Mouse (Mus musculus) limb, embryonic 14.5 days (tissue): ENCODE measurements around the gene Qdpr. TPM values are rescaled to one million over a fixed set of nuclear protein-coding genes. Genes with fewer than 3 reads are reported as not detected.

Experiments
- ATAC-seq: fragments of 200-750 bp; cut with Nextera tagmentation; 2 replicates; pipeline ENCODE4 v1.8.0; 2017; ENCODE audit warnings: low read depth, moderate number of reproducible peaks, moderate TSS enrichment; ENCODE audit not compliant: low FRiP score
- DNase-seq: peaks from one replicate; pipeline ENCODE4 v3.0.0-alpha.2; 2015; ENCODE audit warnings: low spot score
- H3K27ac ChIP-seq: fragments of 300-500 bp; sonication (generic); replicated peaks from 2 replicates; pipeline ENCODE4 v1.5.1; 2014; ENCODE audit warnings: low read depth, mild to moderate bottlenecking, low read length, moderate library complexity, mixed read lengths
- H3K27me3 ChIP-seq: fragments of 300-500 bp; sonication (generic); 2 replicates; pipeline ENCODE4 v1.6.1; 2014; ENCODE audit warnings: low read length, mixed read lengths; ENCODE audit not compliant: control insufficient read depth, insufficient read depth
- H3K36me3 ChIP-seq: fragments of 300-500 bp; sonication (generic); 2 replicates; pipeline ENCODE4 v1.6.1; 2014; ENCODE audit warnings: mild to moderate bottlenecking, low read length, moderate library complexity, mixed read lengths; ENCODE audit not compliant: control insufficient read depth, insufficient read depth
- H3K4me1 ChIP-seq: fragments of 300-500 bp; sonication (generic); 2 replicates; pipeline ENCODE4 v1.6.1; 2014; ENCODE audit warnings: antibody characterized with exemption, low read length, mixed read lengths; ENCODE audit not compliant: control insufficient read depth, insufficient read depth
- H3K4me2 ChIP-seq: fragments of 300-500 bp; sonication (generic); replicated peaks from 2 replicates; pipeline ENCODE4 v1.6.1; 2014; ENCODE audit warnings: low read depth, mild to moderate bottlenecking, low read length, moderate library complexity; ENCODE audit not compliant: severe bottlenecking
- H3K4me3 ChIP-seq: fragments of 300-500 bp; sonication (generic); replicated peaks from 2 replicates; pipeline ENCODE4 v1.5.1; 2014; ENCODE audit warnings: low read length
- H3K9ac ChIP-seq: fragments of 300-500 bp; sonication (generic); 2 replicates; pipeline ENCODE4 v1.6.1; 2014; ENCODE audit warnings: mild to moderate bottlenecking, low read depth, low read length, moderate library complexity; ENCODE audit not compliant: severe bottlenecking
- H3K9me3 ChIP-seq: fragments of 300-500 bp; sonication (generic); 2 replicates; pipeline ENCODE4 v1.6.1; 2016; ENCODE audit warnings: low read length; ENCODE audit not compliant: control insufficient read depth
- POLR2A ChIP-seq: fragments of 200-500 bp; IDR thresholded peaks from 2 replicates; pipeline ENCODE4 v1.8.0; 2012; ENCODE audit warnings: inconsistent platforms, mild to moderate bottlenecking, moderate library complexity, borderline replicate concordance; ENCODE audit not compliant: insufficient read depth, insufficient read length; ENCODE audit errors: extremely low read depth
- WGBS: fragments of 180-500 bp; shearing (Covaris S2); extraction: QIAGEN DNeasy Blood & Tissue Kit; methylation state at CpG from one replicate; pipeline ENCODE4 v1.1.7; 2014; 5-methylcytosine and 5-hydroxymethylcytosine counted together
- polyA plus RNA-seq, 2 experiments: library from polyadenylated mRNA; depleted of rRNA in 1 of 2; stranded (reverse) in 1 of 2; unstranded in 1 of 2; fragments of >200 nt; fragmentation: Nextera tagmentation in 1 of 2; extraction: Ambion mirVana in 1 of 2; gene quantifications; 2 replicates each; pipeline versions ENCODE4 v1.2.1 to v1.2.3; 2012 to 2014

Qdpr gene
- polyA plus RNA-seq, 2 experiments: 64.5 to 96.1 TPM

DNA sequence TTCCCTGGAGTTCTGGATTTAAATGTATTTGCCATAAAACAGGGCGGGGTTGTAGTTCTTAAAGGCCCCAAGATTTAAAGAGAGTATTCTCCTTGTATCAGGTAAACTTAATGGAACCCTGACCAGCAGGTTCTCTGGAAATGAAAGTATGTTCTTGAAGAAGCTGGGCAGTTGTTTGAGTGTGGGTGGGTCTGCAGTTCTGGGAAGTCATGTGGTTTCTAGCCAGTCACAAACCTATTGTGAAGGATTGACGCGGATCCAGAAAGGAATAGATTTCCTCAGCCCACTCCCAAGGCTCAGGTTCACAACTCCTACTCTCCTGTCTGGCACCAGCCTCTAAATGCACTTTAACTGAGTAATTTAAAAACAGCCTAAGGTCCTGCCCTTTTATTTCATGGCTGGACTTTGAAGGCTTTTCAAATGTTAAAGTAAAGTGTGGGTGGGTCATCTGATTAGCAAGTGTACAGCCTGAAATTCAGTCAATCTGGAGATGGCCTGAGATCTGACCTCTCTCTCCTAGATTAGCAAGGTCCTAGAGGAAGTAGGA is 45.5 kb upstream of the Qdpr start:
- H3K9ac ChIP-seq: no peak overlapping the region
- no peak for TF ChIP-seq POLR2A
- H3K36me3 ChIP-seq: peaks cover 41% of the 10 kb centered on the region
- H3K27ac ChIP-seq: no peak overlapping the region
- H3K27me3 ChIP-seq: no peaks in the 10 kb centered on the region
- DNase-seq: no peak
- peaks cover 11% of the 10 kb centered on the region for H3K4me1 ChIP-seq
- H3K4me3 ChIP-seq: no peak overlapping the region
- no peaks in the 10 kb centered on the region for H3K9me3 ChIP-seq
- H3K4me2 ChIP-seq: no peak overlapping the region
- ATAC-seq: no peak
- 87% methylated on average over 3 of the region's 3 CpGs for WGBS

GRCm38 (mm10) chr5:45494093-45494755 is 44.2 kb upstream of the Qdpr start:
- no peaks in the 10 kb centered on the region for H3K9me3 ChIP-seq
- H3K27ac ChIP-seq: no peak overlapping the region
- peaks cover 30% of the 10 kb centered on the region for H3K36me3 ChIP-seq
- ATAC-seq: no peak
- no peak for DNase-seq
- H3K27me3 ChIP-seq: no peaks in the 10 kb centered on the region
- H3K4me2 ChIP-seq: peak overlapping the region; percentile 63
- WGBS: 50% methylated on average over 9 of the region's 9 CpGs
- H3K9ac ChIP-seq: peak overlapping the region; percentile 84
- H3K4me3 ChIP-seq: peak overlapping the region; percentile 77
- TF ChIP-seq POLR2A: no peak
- H3K4me1 ChIP-seq: peaks cover 11% of the 10 kb centered on the region

DNA sequence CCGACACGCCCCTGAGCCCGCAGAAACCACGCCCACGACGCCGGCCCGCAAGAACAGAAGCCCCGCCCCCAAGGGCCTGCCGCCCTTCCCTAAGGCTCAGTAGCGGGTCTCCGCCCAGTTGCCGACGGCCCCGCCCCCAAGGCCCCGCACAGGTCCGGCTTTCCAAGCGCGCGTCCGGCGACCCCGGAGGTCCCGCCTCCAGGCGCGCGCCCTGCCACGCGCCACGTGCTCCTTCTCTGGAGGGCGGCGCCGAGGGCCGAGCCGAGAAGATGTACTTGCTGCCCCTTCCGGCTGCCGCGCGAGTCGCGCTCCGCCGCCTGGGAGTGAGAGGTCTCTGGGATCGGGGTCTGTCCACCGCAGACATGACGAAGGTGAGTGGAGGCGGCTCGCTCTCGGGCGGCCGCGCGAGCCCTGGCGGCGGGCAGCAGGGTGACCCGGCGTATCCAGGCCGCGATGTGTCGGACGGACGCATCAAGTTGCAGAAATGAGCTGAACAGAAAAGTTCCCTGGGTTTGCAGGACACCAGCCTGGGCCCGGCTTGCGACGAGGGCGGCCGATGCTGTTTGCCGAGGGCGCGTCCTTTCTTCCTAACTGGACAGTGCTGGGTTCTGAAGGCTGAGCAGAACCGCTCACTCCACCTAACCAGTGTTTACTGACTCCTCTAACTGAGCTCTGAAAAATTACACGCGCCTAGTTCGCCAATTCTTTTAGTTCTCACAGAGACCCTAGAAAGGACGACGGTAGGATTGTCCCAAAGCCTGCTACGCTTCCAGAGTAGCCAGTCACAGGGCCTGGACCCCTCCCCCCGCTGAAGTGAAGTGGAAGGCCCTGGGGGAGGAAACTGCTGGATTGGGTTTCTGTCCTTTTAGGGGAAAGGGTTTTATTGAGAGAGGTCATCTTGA is 43.4 kb upstream of the Qdpr start, which contains the start of gene Lap3:
Gene Lap3 (plus strand): TSS at position 184 of the 902 bp plus-strand sequence.
- peak within 1 kb of the TSS; percentile 63 for H3K4me2 ChIP-seq
- DNase-seq (peak; percentile 94), ATAC-seq (peak; percentile 92)
- peaks cover 22% of the 10 kb centered on the region for H3K36me3 ChIP-seq
- H3K9me3 ChIP-seq: no peaks in the 10 kb centered on the region
- peak; percentile 80; the same call in 1 of the 2 replicates for TF ChIP-seq POLR2A
- H3K4me1 ChIP-seq: peaks cover 11% of the 10 kb centered on the region
- H3K27me3 ChIP-seq: no peaks in the 10 kb centered on the region
- WGBS: under 1% methylated on average over 77 of the region's 78 CpGs
- peak within 1 kb of the TSS; percentile 84 for H3K9ac ChIP-seq
- peak within 1 kb of the TSS; percentile 3; the same call in 1 of the 2 replicates for H3K27ac ChIP-seq
- H3K4me3 ChIP-seq: peak within 1 kb of the TSS; percentile 77

- H3K27me3 ChIP-seq: no peaks in the 10 kb centered on the region
Observed at GRCm38 (mm10) chr5:45491776-45492175, 41.7 kb upstream of the Qdpr start.

GRCm38 (mm10) chr5:45483654-45484053 is 33.6 kb upstream of the Qdpr start:
- no peaks in the 10 kb centered on the region for H3K36me3 ChIP-seq
- no peak overlapping the region for H3K9ac ChIP-seq
- ATAC-seq (no peak), DNase-seq (peak; percentile 33)
- no peak overlapping the region for H3K4me2 ChIP-seq
- H3K4me3 ChIP-seq: no peak overlapping the region
- no peak overlapping the region for H3K27ac ChIP-seq
- no peaks in the 10 kb centered on the region for H3K9me3 ChIP-seq
- TF ChIP-seq POLR2A: no peak
- H3K4me1 ChIP-seq: no peaks in the 10 kb centered on the region
- no peaks in the 10 kb centered on the region for H3K27me3 ChIP-seq
- WGBS: 82% methylated on average over 1 of the region's 1 CpGs

More at GRCm38 (mm10) chr5:45491776-45492175, 41.7 kb upstream of the Qdpr start:
- ATAC-seq (no peak), DNase-seq (no peak)
- Histone ChIP-seq H3K4me1 (peaks cover 11% of the 10 kb centered on the region), H3K4me2 (no peak overlapping the region), H3K9me3 (no peaks in the 10 kb centered on the region), H3K36me3 (peaks cover 9% of the 10 kb centered on the region; the same call in 1 of the 2 replicates), H3K27ac (no peak overlapping the region), H3K9ac (no peak overlapping the region), H3K4me3 (no peak overlapping the region)
- no peak for TF ChIP-seq POLR2A
- 47% methylated on average over 4 of the region's 4 CpGs for WGBS
